Mouse (Mus musculus) stomach, postnatal 0 days (tissue): ENCODE measurements around the gene Gon7.

Experiments used
- CTCF ChIP-seq: IDR thresholded peaks from 2 replicates; pipeline ENCODE4 v1.5.1; 2016; ENCODE audit warnings: antibody characterized with exemption, low read depth, mild to moderate bottlenecking, moderate library complexity
- EP300 ChIP-seq: optimal IDR thresholded peaks from 2 replicates; pipeline ENCODE3; 2016; ENCODE audit warnings: antibody characterized with exemption

GRCm38 (mm10) chr12:102705216-102705871, 52.3 kb downstream of the Gon7 start:
- peak; percentile 90 for TF ChIP-seq CTCF
- TF ChIP-seq EP300: no peak
